ENCODE assay signal across 21 mouse cellular contexts in the genomic region with DNA sequence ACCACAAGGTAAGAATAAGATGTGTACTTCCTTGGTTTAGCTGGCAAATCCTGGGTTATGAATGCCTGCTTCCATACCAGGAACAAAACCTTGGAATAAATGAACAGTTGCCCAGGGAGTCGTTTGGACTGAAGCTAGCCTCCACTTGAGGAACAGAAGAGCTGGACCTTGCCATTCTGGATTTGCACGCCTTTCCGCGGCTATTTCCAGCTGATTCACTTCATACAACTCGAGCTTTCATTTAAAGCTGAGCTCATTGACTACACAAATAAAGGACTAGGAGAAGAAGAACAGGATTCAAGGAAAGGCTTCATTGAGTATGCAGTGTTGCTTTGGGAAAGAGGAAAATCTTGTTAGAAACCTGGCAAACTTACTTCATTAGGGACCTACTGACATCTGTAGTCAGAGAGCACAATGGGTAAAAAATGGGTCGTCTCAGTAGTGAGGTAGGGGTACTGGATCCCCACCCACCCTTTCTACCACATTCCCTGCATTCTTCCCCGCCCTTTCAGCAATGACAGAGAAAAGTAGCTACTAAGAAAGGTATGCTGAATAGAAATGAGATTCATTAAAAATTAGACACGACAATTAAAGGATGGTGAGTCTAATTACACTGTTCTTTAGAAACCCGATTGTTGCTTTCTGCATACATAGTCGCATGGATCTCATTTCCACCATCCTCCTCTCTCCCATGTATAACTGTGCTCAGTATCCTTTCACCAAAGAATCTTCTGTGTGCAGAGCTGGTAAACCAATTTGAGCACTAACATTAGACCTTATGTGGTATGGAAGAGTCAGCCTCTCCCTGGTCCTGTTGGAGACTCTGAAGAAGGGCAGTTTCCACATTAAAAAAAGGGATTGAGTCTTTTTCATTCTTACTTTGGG. TPM values are rescaled to one million over a fixed set of nuclear protein-coding genes. Genes with fewer than 3 reads are reported as not detected.
A peak's percentile ranks its signal among the peaks of the same experiment; 100 is the strongest.
DNase-seq lines count a peak whose midpoint lies in the region; ATAC-seq and TF ChIP-seq lines count a peak whose summit lies in the region.
"Had no signal": no experiment of that assay in that cellular context is flagged by ENCODE, and none has a peak within 500 bp of the region (broad histone marks: within the 10 kb centered on the region; RNA-seq: fewer than 3 reads in every experiment).

No protein-coding gene starts in this region.

- no peak overlapping the region for H3K4me2 ChIP-seq in neural tube, embryonic 13.5 days
- no peak overlapping the region for H3K4me2 ChIP-seq in neural tube, embryonic 15.5 days
- H3K4me2 ChIP-seq in forebrain, embryonic 15.5 days (replicated peaks) = no peak overlapping the region
- H3K4me2 ChIP-seq: embryonic facial prominence, embryonic 13.5 days; heart, embryonic 12.5 days; limb, embryonic 13.5 days; liver, embryonic 15.5 days had no signal

- no peak overlapping the region for H3K4me3 ChIP-seq in layer of hippocampus, adult 2 months
- H3K4me3 ChIP-seq in neural tube, embryonic 13.5 days = no peak overlapping the region
- no peak overlapping the region for H3K4me3 ChIP-seq in neural tube, embryonic 15.5 days (replicated peaks)
- H3K4me3 ChIP-seq in forebrain, embryonic 15.5 days = no peak overlapping the region
- H3K4me3 ChIP-seq: embryonic facial prominence, embryonic 13.5 days; heart, embryonic 12.5 days; limb, embryonic 13.5 days; liver, embryonic 15.5 days had no signal

- peaks cover under 1% of the 10 kb centered on the region for H3K36me3 ChIP-seq in neural tube, embryonic 13.5 days
- no peaks in the 10 kb centered on the region; the same call in 1 of the 2 replicates for H3K36me3 ChIP-seq in neural tube, embryonic 15.5 days
- no peaks in the 10 kb centered on the region for H3K36me3 ChIP-seq in forebrain, embryonic 15.5 days
- H3K36me3 ChIP-seq: liver, embryonic 15.5 days had no signal

- no peak for TF ChIP-seq CTCF in layer of hippocampus, adult 2 months (conservative IDR thresholded peaks at IDR 0.05)

- 46% methylated on average over 10 of the region's 10 CpGs for WGBS in neural tube, embryonic 13.5 days
- 43% methylated on average over 10 of the region's 10 CpGs for WGBS in neural tube, embryonic 15.5 days
- WGBS in forebrain, embryonic 15.5 days = 13% methylated on average over 10 of the region's 10 CpGs

- intact Hi-C loops in gastrocnemius, postnatal 14 days (cut with DNase I; ENCODE audit: low total_unique reads) = no loop called here

- H3K9me3 ChIP-seq in neural tube, embryonic 13.5 days = no peaks in the 10 kb centered on the region
- H3K9me3 ChIP-seq in neural tube, embryonic 15.5 days (replicated peaks) = no peaks in the 10 kb centered on the region
- no peaks in the 10 kb centered on the region for H3K9me3 ChIP-seq in forebrain, embryonic 15.5 days
- H3K9me3 ChIP-seq: embryonic facial prominence, embryonic 13.5 days; heart, embryonic 12.5 days; limb, embryonic 13.5 days; liver, embryonic 15.5 days had no signal

- DNase-seq in layer of hippocampus, adult 2 months (ENCODE audit: low spot score in 2 of 2) = peak in 1 of 2 experiments; percentile 35
- DNase-seq in layer of hippocampus, adult 9-10 months (ENCODE audit: low spot score) = no peak
- no peak for DNase-seq in cerebellum, postnatal 36 days
- DNase-seq in gastrocnemius, postnatal 14 days = no peak
- DNase-seq: cerebellum, adult 11-12 months; gastrocnemius, postnatal 25 days; heart, postnatal 4 days; kidney, adult 11 months; kidney, postnatal 25 days; lung, postnatal 14 days; right cerebral cortex, postnatal 14 days had no signal

- H3K27me3 ChIP-seq in neural tube, embryonic 13.5 days = no peaks in the 10 kb centered on the region
- H3K27me3 ChIP-seq in neural tube, embryonic 15.5 days (replicated peaks) = no peaks in the 10 kb centered on the region
- H3K27me3 ChIP-seq in forebrain, embryonic 15.5 days = no peaks in the 10 kb centered on the region
- H3K27me3 ChIP-seq: embryonic facial prominence, embryonic 13.5 days; heart, embryonic 12.5 days; limb, embryonic 13.5 days; liver, embryonic 15.5 days had no signal

- no peak overlapping the region for H3K9ac ChIP-seq in neural tube, embryonic 13.5 days
- no peak overlapping the region for H3K9ac ChIP-seq in neural tube, embryonic 15.5 days (replicated peaks)
- H3K9ac ChIP-seq in forebrain, embryonic 15.5 days (replicated peaks) = no peak overlapping the region
- H3K9ac ChIP-seq: embryonic facial prominence, embryonic 13.5 days; heart, embryonic 12.5 days; limb, embryonic 13.5 days; liver, embryonic 15.5 days had no signal

- peak overlapping the region; percentile 79 for H3K27ac ChIP-seq in layer of hippocampus, adult 2 months
- peak overlapping the region; percentile 38; the same call in 1 of the 2 replicates for H3K27ac ChIP-seq in neural tube, embryonic 13.5 days (replicated peaks)
- no peak overlapping the region for H3K27ac ChIP-seq in neural tube, embryonic 15.5 days (replicated peaks)
- H3K27ac ChIP-seq in forebrain, embryonic 15.5 days (replicated peaks) = peak overlapping the region; percentile 58
- H3K27ac ChIP-seq: embryonic facial prominence, embryonic 13.5 days; limb, embryonic 13.5 days; liver, embryonic 15.5 days; stomach, postnatal 0 days had no signal

- no peak; the same call in 1 of the 2 replicates for ATAC-seq in neural tube, embryonic 13.5 days (ENCODE audit: low read depth)
- ATAC-seq in neural tube, embryonic 15.5 days (ENCODE audit: low FRiP score) = no peak; the same call in 1 of the 2 replicates
- ATAC-seq in forebrain, embryonic 15.5 days (replicated peaks) = peak; percentile 90
- no peak for ATAC-seq in cerebellum, adult (ENCODE audit: insufficient number of reproducible peaks, low FRiP score, low TSS enrichment)

- peaks cover 25% of the 10 kb centered on the region for H3K4me1 ChIP-seq in neural tube, embryonic 13.5 days (replicated peaks)
- H3K4me1 ChIP-seq in neural tube, embryonic 15.5 days = peaks cover 12% of the 10 kb centered on the region
- H3K4me1 ChIP-seq in forebrain, embryonic 15.5 days = peaks cover 22% of the 10 kb centered on the region
- H3K4me1 ChIP-seq: embryonic facial prominence, embryonic 13.5 days; heart, embryonic 12.5 days; limb, embryonic 13.5 days; liver, embryonic 15.5 days had no signal

RNA-seq across cellular contexts. Expression of a gene that starts 54.8 kb away (rescaled TPM):
- total RNA-seq in layer of hippocampus, adult 2 months (2021) = 100 to 1,000 TPM; 217 to 220 TPM
- 622 and 732 TPM in 2 replicates for polyA plus RNA-seq in neural tube, embryonic 13.5 days (2015; fragmentation: Nextera tagmentation; extraction: Ambion mirVana)
- 623 and 715 TPM in 2 replicates for polyA plus RNA-seq in neural tube, embryonic 15.5 days (2015; fragmentation: Nextera tagmentation; extraction: Ambion mirVana)
- 502 and 540 TPM in 2 replicates for polyA plus RNA-seq in forebrain, embryonic 15.5 days (2015; fragmentation: Nextera tagmentation; extraction: Ambion mirVana)
- total RNA-seq in gastrocnemius, postnatal 14 days (2021) = 10 to 100 TPM; 14.4 to 22.2 TPM
- total RNA-seq: neutrophil, adult 5-6 weeks had no signal
